Mouse (Mus musculus): ENCODE measurements around the gene Otud7a. TPM values are rescaled to one million over a fixed set of nuclear protein-coding genes. Genes with fewer than 3 reads are reported as not detected.

Otud7a gene
- polyA plus RNA-seq, 1 experiment from 2014 or later = 0.13 TPM

DNA sequence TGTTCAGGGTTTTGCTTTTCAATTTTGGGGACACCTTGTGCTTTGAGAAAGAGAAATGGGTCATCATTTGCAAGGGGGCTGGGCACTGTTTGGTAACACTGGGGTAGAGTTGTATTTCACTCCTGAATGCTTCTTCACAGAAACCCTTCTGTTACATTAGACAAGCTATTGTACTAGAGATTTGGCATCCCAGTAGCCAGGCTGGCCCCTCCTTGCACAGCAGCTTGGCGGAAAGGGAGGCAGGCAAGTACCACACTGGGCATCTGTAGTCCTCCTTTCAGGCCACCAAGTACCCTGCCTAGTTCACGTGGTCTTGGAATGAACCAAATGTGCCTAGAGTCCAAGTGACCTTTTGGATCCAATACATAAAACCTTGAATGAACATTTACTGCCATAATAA is 18.1 kb downstream of the Otud7a start:
- TF ChIP-seq CTCF (IDR thresholded peaks at IDR 0.05; ENCODE audit: low read depth) = no peak
- Histone ChIP-seq H3K27me3 (replicated peaks; ENCODE audit: control insufficient read depth, insufficient read depth, low read length) (no peaks in the 10 kb centered on the region), H3K9ac (ENCODE audit: low read depth, low read length) (no peak overlapping the region), H3K36me3 (ENCODE audit: control insufficient read depth, insufficient read depth) (no peaks in the 10 kb centered on the region), H3K4me2 (replicated peaks; ENCODE audit: low read depth) (no peak overlapping the region), H3K4me3 (ENCODE audit: low read depth, low read length) (no peak overlapping the region), H3K27ac (ENCODE audit: low read depth, low read length) (no peak overlapping the region), H3K9me3 (ENCODE audit: control insufficient read depth) (no peaks in the 10 kb centered on the region), H3K4me1 (replicated peaks; ENCODE audit: control insufficient read depth, insufficient read depth, low read length) (no peaks in the 10 kb centered on the region)
- ATAC-seq = no peak
- WGBS = 82% methylated on average over 2 of the region's 2 CpGs

DNA sequence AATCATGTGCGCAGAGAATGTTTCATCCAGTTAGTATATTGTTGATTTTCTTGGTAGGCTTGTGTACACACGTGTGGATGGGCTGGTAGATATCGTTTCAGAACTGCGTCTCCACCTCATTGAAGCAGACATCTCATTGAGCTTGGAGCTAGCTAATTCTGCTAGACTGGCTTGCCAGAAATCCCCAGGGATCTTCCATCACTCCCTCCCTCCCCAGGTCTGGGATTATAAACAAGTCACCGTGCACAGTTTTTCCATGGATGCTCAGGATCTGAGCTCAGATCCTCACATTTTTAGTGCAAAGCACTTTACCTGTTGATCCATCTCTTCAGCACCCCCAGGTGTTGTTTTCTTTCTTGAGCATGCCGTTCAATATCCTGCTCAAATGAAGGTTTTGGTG is 22.2 kb downstream of the Otud7a start:
- WGBS = 82% methylated on average over 6 of the region's 6 CpGs
- no peak overlapping the region for H3K4me2 ChIP-seq (replicated peaks; ENCODE audit: low read depth)

DNA sequence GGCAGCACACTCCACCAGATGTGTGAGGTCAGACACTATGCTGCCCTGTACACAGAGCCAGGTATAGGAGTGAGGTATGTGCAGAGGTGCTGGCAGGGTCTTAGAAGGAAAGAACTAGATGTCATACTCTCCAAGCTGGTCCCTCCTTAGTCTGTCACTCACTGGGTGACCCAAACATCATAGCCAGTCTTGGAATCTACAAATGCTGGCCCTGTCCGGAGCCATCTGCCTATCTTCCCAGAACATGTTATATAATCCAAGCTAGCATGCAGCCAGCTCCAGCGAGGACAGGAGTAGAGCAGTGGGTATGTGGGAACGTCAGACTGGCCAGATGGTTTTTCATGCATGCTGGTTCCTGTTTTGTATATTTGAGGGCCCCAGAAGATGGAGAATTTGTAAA is 23.7 kb downstream of the Otud7a start:
- no peaks in the 10 kb centered on the region for H3K27me3 ChIP-seq (replicated peaks; ENCODE audit: control insufficient read depth, insufficient read depth, low read length)
- H3K9ac ChIP-seq (ENCODE audit: low read depth, low read length) = no peak overlapping the region
- no peak for ATAC-seq
- no peaks in the 10 kb centered on the region for H3K36me3 ChIP-seq (ENCODE audit: control insufficient read depth, insufficient read depth)
- WGBS = 77% methylated on average over 3 of the region's 3 CpGs
- no peak for TF ChIP-seq CTCF (IDR thresholded peaks at IDR 0.05; ENCODE audit: low read depth)
- H3K9me3 ChIP-seq (ENCODE audit: control insufficient read depth) = no peaks in the 10 kb centered on the region
- H3K4me2 ChIP-seq (replicated peaks; ENCODE audit: low read depth) = no peak overlapping the region
- no peaks in the 10 kb centered on the region for H3K4me1 ChIP-seq (replicated peaks; ENCODE audit: control insufficient read depth, insufficient read depth, low read length)
- H3K27ac ChIP-seq (ENCODE audit: low read depth, low read length) = no peak overlapping the region
- no peak overlapping the region for H3K4me3 ChIP-seq (ENCODE audit: low read depth, low read length)

More for the DNA sequence above, 22.2 kb downstream of the Otud7a start:
- Histone ChIP-seq H3K27me3 (replicated peaks; ENCODE audit: control insufficient read depth, insufficient read depth, low read length) (no peaks in the 10 kb centered on the region), H3K4me3 (ENCODE audit: low read depth, low read length) (no peak overlapping the region), H3K27ac (ENCODE audit: low read depth, low read length) (no peak overlapping the region), H3K9me3 (ENCODE audit: control insufficient read depth) (no peaks in the 10 kb centered on the region), H3K9ac (ENCODE audit: low read depth, low read length) (no peak overlapping the region), H3K4me1 (replicated peaks; ENCODE audit: control insufficient read depth, insufficient read depth, low read length) (no peaks in the 10 kb centered on the region), H3K36me3 (ENCODE audit: control insufficient read depth, insufficient read depth) (no peaks in the 10 kb centered on the region)
- no peak for ATAC-seq
- no peak for TF ChIP-seq CTCF (IDR thresholded peaks at IDR 0.05; ENCODE audit: low read depth)

DNA sequence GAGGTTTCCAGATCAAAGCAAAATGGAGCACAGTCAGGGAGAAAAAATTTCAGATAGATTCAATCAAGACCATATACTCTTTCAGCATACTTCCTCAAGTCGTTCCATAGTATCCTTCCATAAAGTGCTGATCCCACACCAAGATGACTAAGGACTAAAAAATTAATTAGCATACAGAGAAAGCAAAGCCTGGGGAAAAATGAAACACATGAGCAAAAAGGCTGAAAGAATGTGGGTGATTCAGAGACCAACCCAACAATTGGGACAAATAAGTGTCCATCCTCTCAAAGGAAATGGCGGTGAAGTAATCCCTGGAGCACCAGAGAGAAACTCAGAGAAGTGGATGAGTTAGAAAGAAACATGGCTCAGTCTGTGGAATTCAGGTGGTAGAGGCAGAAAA is 38.5 kb downstream of the Otud7a start:
- Histone ChIP-seq H3K4me3 (ENCODE audit: low read depth, low read length) (no peak overlapping the region), H3K36me3 (ENCODE audit: control insufficient read depth, insufficient read depth) (no peaks in the 10 kb centered on the region), H3K9ac (ENCODE audit: low read depth, low read length) (no peak overlapping the region), H3K27ac (ENCODE audit: low read depth, low read length) (no peak overlapping the region), H3K4me1 (replicated peaks; ENCODE audit: control insufficient read depth, insufficient read depth, low read length) (no peaks in the 10 kb centered on the region), H3K27me3 (replicated peaks; ENCODE audit: control insufficient read depth, insufficient read depth, low read length) (no peaks in the 10 kb centered on the region), H3K4me2 (replicated peaks; ENCODE audit: low read depth) (no peak overlapping the region), H3K9me3 (ENCODE audit: control insufficient read depth) (no peaks in the 10 kb centered on the region)
- WGBS = 81% methylated on average over 2 of the region's 2 CpGs
- ATAC-seq = no peak
- no peak for TF ChIP-seq CTCF (IDR thresholded peaks at IDR 0.05; ENCODE audit: low read depth)

DNA sequence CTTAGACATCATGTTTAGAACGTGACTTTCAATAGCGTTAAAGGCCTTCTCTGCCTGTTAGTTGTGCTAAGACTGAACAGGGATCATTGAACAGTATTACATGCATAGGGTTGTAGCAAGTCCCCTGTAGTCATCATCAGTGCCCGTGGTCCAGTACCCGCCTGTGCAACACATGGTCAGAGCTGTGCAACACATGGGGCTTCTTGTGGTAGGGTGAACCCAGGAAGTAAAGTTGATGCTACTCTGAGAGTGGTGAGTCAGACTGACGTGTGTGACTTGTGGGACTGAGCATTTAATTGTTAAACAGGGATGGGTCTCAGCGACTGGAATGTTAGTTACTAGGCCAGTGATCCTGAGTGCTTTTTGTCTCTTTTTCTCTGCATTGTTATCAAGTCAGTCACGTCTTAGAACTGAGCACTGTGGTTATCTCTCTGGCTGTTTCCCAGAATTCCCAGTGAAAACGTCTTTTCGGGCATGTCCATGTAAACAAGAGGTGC is 52.5 kb downstream of the Otud7a start:
- Histone ChIP-seq H3K27me3 (replicated peaks; ENCODE audit: control insufficient read depth, insufficient read depth, low read length) (no peaks in the 10 kb centered on the region), H3K9me3 (ENCODE audit: control insufficient read depth) (no peaks in the 10 kb centered on the region), H3K9ac (ENCODE audit: low read depth, low read length) (no peak overlapping the region), H3K4me1 (replicated peaks; ENCODE audit: control insufficient read depth, insufficient read depth, low read length) (no peaks in the 10 kb centered on the region), H3K27ac (ENCODE audit: low read depth, low read length) (no peak overlapping the region), H3K4me2 (replicated peaks; ENCODE audit: low read depth) (no peak overlapping the region), H3K36me3 (ENCODE audit: control insufficient read depth, insufficient read depth) (no peaks in the 10 kb centered on the region), H3K4me3 (ENCODE audit: low read depth, low read length) (no peak overlapping the region)
- TF ChIP-seq CTCF (IDR thresholded peaks at IDR 0.05; ENCODE audit: low read depth) = no peak
- ATAC-seq = no peak
- 68% methylated on average over 9 of the region's 9 CpGs for WGBS

DNA sequence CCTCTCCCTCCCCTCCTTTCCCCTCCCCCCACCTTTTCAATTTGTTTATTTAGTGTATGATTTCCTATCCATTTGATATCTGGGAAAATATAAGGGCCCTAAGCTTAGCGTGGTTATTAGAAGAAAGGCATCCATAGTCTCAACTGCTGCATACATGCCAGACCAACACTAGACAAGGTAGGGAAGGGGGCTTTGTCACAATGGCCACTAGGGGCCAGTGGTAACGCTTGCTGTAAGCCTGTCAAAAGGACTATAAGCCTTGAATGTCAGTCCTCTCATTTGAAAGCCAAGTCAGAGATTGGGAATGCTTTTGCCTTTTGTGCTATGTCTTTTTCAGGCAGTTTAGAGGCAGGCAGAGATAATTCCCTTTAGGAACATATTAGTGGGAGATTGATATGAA is 59.7 kb downstream of the Otud7a start:
- no peak for ATAC-seq
- WGBS = 30% methylated on average over 2 of the region's 2 CpGs
- H3K4me2 ChIP-seq (replicated peaks; ENCODE audit: low read depth) = no peak overlapping the region
- TF ChIP-seq CTCF (IDR thresholded peaks at IDR 0.05; ENCODE audit: low read depth) = peak; percentile 46; the same call in 1 of the 2 replicates
- no peaks in the 10 kb centered on the region for H3K4me1 ChIP-seq (replicated peaks; ENCODE audit: control insufficient read depth, insufficient read depth, low read length)
- no peaks in the 10 kb centered on the region for H3K36me3 ChIP-seq (ENCODE audit: control insufficient read depth, insufficient read depth)
- no peaks in the 10 kb centered on the region for H3K9me3 ChIP-seq (ENCODE audit: control insufficient read depth)
- H3K4me3 ChIP-seq (ENCODE audit: low read depth, low read length) = no peak overlapping the region
- H3K27me3 ChIP-seq (replicated peaks; ENCODE audit: control insufficient read depth, insufficient read depth, low read length) = no peaks in the 10 kb centered on the region
- H3K9ac ChIP-seq (ENCODE audit: low read depth, low read length) = no peak overlapping the region
- H3K27ac ChIP-seq (ENCODE audit: low read depth, low read length) = no peak overlapping the region

DNA sequence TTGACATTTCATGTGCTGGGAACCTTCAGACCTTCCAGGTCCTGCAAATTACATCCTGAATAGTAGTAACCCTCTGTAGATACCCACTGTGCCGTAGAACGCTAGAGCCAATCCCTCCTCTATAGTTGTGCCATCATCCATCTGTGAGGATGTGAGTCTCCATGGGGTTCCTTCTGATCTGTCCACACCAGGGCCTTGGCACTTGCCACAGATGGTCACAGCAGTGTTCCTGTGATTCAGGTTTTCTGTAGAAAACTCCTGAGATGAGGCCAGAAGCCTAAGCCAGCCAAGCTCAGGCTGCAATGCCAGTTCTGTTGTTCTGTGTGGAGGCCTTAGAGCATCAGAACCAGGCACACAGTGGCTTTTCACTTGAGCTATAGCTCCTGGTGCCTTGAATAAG is 63.5 kb downstream of the Otud7a start:
- 91% methylated on average over 2 of the region's 2 CpGs for WGBS
- Histone ChIP-seq H3K4me1 (replicated peaks; ENCODE audit: control insufficient read depth, insufficient read depth, low read length) (no peaks in the 10 kb centered on the region), H3K27me3 (replicated peaks; ENCODE audit: control insufficient read depth, insufficient read depth, low read length) (no peaks in the 10 kb centered on the region), H3K9ac (ENCODE audit: low read depth, low read length) (no peak overlapping the region), H3K27ac (ENCODE audit: low read depth, low read length) (no peak overlapping the region), H3K4me2 (replicated peaks; ENCODE audit: low read depth) (no peak overlapping the region), H3K36me3 (ENCODE audit: control insufficient read depth, insufficient read depth) (no peaks in the 10 kb centered on the region), H3K9me3 (ENCODE audit: control insufficient read depth) (no peaks in the 10 kb centered on the region), H3K4me3 (ENCODE audit: low read depth, low read length) (no peak overlapping the region)
- ATAC-seq = no peak
- TF ChIP-seq CTCF (IDR thresholded peaks at IDR 0.05; ENCODE audit: low read depth) = no peak
